Mouse (Mus musculus) hindbrain, embryonic 11.5 days (tissue): ENCODE results near the gene Sult2a1. TPM values are rescaled to one million over a fixed set of nuclear protein-coding genes. Genes with fewer than 3 reads are reported as not detected.
"Not testable (repeated sequence)": the region's sequence is repeated elsewhere in the genome, so short reads cannot be mapped to it uniquely, and the experiment has no call there.

Source experiments
- ATAC-seq: fragments of 200-750 bp; cut with Nextera tagmentation; 2 replicates; pipeline ENCODE4 v1.8.0; 2017; ENCODE audit warnings: mild to moderate bottlenecking, moderate TSS enrichment, moderate library complexity; ENCODE audit not compliant: low FRiP score
- DNase-seq: peaks from one replicate; pipeline ENCODE4 v3.0.0-alpha.2; 2015; ENCODE audit warnings: low spot score
- H3K27ac ChIP-seq: fragments of 300-500 bp; sonication (generic); 2 replicates; pipeline ENCODE4 v1.5.1; 2014; ENCODE audit warnings: mild to moderate bottlenecking, low read depth, low read length
- H3K27me3 ChIP-seq: fragments of 300-500 bp; sonication (generic); 2 replicates; pipeline ENCODE4 v1.6.1; 2014; ENCODE audit warnings: mild to moderate bottlenecking, low read length, moderate library complexity, mixed read lengths; ENCODE audit not compliant: control insufficient read depth, insufficient read depth
- H3K36me3 ChIP-seq: fragments of 300-500 bp; sonication (generic); 2 replicates; pipeline ENCODE4 v1.6.1; 2014; ENCODE audit warnings: mild to moderate bottlenecking, low read length, moderate library complexity, mixed read lengths; ENCODE audit not compliant: control insufficient read depth, insufficient read depth
- H3K4me1 ChIP-seq: fragments of 300-500 bp; sonication (generic); replicated peaks from 2 replicates; pipeline ENCODE4 v1.6.1; 2014; ENCODE audit warnings: low read length, mixed read lengths; ENCODE audit not compliant: control insufficient read depth, insufficient read depth
- H3K4me2 ChIP-seq: fragments of 300-500 bp; sonication (generic); replicated peaks from 2 replicates; pipeline ENCODE4 v1.6.1; 2014; ENCODE audit warnings: mild to moderate bottlenecking, low read depth, low read length
- H3K4me3 ChIP-seq: fragments of 300-500 bp; sonication (generic); 2 replicates; pipeline ENCODE4 v1.5.1; 2014; ENCODE audit warnings: low read depth, low read length
- H3K9ac ChIP-seq: fragments of 300-500 bp; sonication (generic); 2 replicates; pipeline ENCODE4 v1.6.1; 2014; ENCODE audit warnings: low read depth, low read length
- H3K9me3 ChIP-seq: fragments of 300-500 bp; sonication (generic); 2 replicates; pipeline ENCODE4 v1.6.1; 2016; ENCODE audit warnings: low read length; ENCODE audit not compliant: control insufficient read depth
- WGBS: fragments of 180-500 bp; shearing (Covaris S2); extraction: QIAGEN DNeasy Blood & Tissue Kit; methylation state at CpG from one replicate; pipeline ENCODE4 v1.1.7; 2014; 5-methylcytosine and 5-hydroxymethylcytosine counted together
- polyA plus RNA-seq: library from polyadenylated mRNA; unstranded; fragments of >200 nt; fragmentation: Nextera tagmentation; extraction: Ambion mirVana; gene quantifications from 2 replicates; pipeline ENCODE4 v1.2.1, GENCODE M21; 2014

Gene Sult2a1
- polyA plus RNA-seq, result not detected in 2 replicates

DNA sequence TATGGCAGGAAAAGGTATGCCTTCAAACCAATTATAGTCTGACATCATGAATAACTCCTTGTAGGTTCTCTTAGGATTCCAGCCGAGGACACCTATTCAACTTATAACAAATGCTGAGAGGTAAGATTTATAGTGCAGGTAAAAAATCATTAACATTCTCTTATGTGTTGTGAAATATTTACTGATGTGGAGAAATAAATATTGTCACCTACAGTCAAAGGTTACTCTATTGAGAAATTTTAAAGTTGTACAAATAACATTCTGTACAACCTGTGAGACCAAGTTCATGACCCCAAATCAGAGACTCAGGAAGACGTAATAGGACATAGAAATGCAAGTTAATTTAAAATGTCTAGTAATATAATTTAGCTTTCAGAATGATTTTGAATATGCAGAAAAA, at the start of gene Sult2a1:
Gene Sult2a1 (minus strand): TSS at position 101 of the 400 bp plus-strand sequence.
- WGBS, result 95% methylated on average over 1 of the region's 2 CpGs
- not testable (repeated sequence) for H3K4me1 ChIP-seq, H3K27ac ChIP-seq, H3K9ac ChIP-seq, H3K4me3 ChIP-seq, ATAC-seq, H3K36me3 ChIP-seq, H3K4me2 ChIP-seq, H3K9me3 ChIP-seq, DNase-seq, H3K27me3 ChIP-seq

DNA sequence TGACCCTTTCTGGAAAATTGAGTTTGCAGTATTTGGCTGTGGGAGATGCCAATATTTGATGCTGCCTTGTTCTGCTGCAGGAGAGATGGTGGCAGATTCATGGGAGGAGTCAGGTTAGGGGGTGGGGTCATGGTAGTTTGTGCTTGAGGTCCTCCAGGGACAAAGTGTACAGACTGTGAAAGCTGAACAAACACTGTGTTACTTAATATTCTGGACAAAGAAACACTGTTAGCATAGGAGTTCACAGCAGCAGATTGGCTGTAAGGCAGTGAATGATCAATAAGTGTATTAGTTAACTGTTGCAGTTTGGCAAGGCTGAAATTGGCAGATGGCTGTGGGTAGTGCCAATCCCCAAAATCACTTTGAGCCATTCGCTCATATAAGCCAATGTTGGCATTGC, 23.3 kb downstream of the Sult2a1 start:
- no peak for ATAC-seq
- WGBS, result 77% methylated on average over 1 of the region's 1 CpGs
- no peak for DNase-seq
- Histone ChIP-seq H3K27ac (no peak overlapping the region), H3K9ac (no peak overlapping the region), H3K36me3 (no peaks in the 10 kb centered on the region), H3K4me3 (no peak overlapping the region), H3K9me3 (0 out of 2 replicates have a peak, but pooled peaks cover 3% of the 10 kb centered on the region), H3K4me1 (no peaks in the 10 kb centered on the region), H3K27me3 (no peaks in the 10 kb centered on the region), H3K4me2 (no peak overlapping the region)

Other genes starting within 250 kb of the Sult2a1 start
- gene Sult2a5, start 213.4 kb downstream of the Sult2a1 start, polyA plus RNA-seq, result not detected in 2 replicates
- not detected in 2 replicates for gene Sult2a2, start 103.9 kb downstream of the Sult2a1 start, polyA plus RNA-seq
- gene Sult2a4, start 152.2 kb upstream of the Sult2a1 start, polyA plus RNA-seq, result not detected in 2 replicates